Mouse (Mus musculus) monocyte, adult 59 days (primary cell): ENCODE measurements around the gene Cdh8. TPM values are rescaled to one million over a fixed set of nuclear protein-coding genes. Genes with fewer than 3 reads are reported as not detected.

Source experiments
- total RNA-seq, 2 experiments: library from RNA; stranded (reverse); gene quantifications; one replicate each; pipeline ENCODE4 v1.2.4; 2023

Cdh8 gene
- total RNA-seq = not detected

DNA sequence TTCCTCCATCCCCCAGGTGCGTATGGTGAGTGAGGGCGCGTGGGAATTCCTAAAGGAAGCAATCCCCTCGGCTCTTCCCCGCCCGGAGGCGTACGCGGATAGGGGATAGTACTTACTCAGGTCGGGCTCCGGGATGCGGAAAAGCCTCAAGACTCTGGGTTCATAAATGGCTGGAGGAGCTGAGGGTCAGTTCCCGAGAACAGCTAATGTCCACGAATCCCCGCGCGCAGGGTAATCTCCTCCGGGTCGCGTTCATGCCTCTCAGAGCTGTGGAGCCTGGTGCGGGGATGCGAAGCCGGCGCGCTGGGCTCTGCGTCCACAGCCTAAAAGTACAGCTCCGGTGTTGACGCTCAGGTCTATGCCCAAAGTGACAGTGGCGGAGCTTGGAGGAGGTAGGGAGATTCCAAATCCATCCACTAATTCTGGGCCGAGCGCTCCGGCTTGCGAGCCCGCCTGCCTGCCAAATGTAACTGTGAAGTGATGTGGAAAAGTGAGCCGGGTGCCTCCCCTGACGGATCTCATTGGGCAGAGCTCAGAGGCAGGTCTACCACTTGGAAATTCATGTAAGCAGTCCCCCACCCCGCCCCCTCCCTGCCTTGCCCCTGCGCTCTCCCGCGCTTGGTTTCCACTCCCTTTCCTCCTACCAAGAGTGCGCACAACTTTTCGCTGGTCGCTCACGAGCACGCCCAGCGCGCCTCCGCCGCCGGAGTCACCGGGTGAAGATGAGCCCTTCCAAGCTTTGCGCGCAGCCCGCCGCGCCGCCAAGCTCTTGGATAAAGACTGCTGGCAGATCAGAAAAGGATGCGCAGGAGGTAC is at the start of gene Cdh8:
Cdh8 (minus strand) TSS at position 506 of the 816 bp plus-strand sequence.

